Mouse (Mus musculus) yolk sac, embryonic 10.5 days (tissue): ENCODE measurements at regions not wholly inside any gene's neighbourhood (a gene's known extent, or its start where the extent isn't known, plus 50 kb on each side); places are given as distances from the start of the nearest gene placed in this dataset.
"Not testable (repeated sequence)": the region's sequence is repeated elsewhere in the genome, so short reads cannot be mapped to it uniquely, and the experiment has no call there.

Experiments
- DNase-seq: peaks from one replicate; pipeline ENCODE4 v3.0.0-alpha.2; 2017; ENCODE audit warnings: low spot score

- no peak for DNase-seq
Observed at GRCm38 (mm10) chr13:46026018-46026417, 61.2 kb upstream of the Atxn1 start.

DNA sequence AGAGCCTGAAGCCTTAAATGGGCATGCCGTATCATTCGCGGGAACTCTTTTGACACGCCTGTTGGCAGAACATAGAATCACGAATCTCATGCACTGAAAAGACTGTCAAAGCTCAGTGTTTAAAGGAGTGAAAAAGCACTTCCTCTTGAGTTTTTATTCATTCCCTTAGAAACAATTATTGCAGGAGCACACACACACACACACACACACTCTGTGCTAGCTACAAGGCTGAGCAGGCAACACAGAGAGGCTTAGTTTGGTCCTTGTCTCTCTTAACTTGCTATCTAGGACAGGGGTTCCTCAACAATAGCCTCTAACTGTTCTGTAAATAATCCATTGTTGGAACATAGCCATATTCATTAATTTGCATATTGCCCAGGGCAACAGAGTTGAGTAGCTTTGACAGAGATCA lies 58.8 kb upstream of the Atxn1 start:
- no peak for DNase-seq

DNA sequence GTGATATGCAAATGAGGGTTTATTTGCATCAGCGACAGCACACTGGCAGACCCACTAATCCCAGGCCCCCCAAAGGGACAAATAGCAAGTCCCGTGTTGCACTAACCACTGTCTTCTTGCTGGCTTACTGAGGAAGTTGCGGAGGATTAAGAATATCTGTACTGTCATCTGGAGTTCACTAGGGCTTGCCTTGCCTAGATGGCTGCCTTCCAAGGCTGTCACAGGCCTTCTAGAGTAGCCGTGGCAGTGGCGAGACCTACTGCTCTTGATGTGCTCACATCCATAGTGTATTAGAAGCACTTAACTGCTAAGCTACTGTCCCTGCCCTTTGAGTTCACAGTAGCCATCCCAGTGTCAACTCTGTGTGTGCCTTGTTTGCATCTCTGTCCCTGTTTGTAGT lies 58.4 kb upstream of the Atxn1 start:
- DNase-seq, result no peak

GRCm38 (mm10) chr13:46020945-46021835 lies 56.4 kb upstream of the Atxn1 start:
- no peak for DNase-seq

DNA sequence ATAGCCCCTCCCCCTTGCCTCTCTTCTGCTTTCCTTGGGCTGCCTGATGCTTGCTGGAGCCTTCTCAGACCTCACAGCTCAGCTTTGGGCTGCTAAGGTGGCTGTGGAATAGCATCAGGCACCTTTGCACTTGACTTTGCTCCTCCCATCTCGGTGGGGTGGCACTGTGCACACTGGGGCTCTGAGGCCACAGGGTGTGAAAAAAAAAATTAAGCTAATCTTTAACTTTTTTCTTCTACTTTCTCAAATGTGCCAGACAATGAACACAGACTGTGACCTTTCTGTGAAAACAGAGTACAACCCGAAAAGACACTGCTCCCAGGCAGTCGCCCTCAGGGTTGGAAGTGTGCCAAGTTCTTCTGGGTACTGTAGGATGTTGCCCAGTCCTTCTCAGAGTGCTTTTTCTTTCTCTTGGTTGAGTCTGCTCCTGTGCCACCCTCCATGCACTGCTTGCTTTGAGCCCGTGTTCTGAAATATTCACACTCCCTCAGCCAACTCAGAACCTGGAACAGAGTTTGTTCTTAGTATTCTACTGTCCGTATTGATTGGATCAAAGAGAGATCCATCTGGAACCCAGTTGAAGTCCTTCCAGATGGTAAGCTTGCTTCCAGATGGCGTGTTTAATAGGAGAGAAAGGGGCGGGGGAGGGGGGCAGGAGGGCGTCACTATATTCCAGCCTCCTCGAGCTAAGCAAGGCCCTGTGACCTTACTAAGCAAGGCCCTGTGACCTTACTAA lies 54.8 kb upstream of the Atxn1 start:
- no peak for DNase-seq

DNA sequence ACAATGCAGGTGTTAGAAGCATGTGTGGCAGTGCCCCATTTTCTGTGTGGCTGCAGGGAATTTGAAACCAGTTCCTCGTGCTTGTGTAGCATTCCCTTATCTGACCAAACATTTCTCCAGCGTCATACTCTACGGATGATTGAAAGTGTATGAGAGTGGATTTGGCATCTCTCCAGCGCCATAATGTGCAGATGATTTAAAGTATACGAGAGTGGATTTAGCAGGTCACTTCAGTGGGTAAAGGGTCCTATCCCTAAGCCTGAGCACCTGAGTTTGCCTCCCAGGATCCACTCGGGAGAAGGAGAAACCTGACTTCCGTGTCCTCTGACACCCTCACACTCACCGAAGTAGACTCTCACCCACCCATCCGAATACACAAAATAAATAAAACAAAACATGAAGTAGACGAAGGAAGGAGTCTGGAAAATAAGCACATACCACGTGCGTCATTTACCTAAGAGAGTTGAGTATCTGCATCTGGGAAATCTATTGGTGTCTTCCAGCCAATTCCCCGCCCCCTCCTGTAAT lies 54.2 kb upstream of the Atxn1 start:
- no peak for DNase-seq

GRCm38 (mm10) chr13:46017742-46018141 lies 52.9 kb upstream of the Atxn1 start:
- no peak for DNase-seq

DNA sequence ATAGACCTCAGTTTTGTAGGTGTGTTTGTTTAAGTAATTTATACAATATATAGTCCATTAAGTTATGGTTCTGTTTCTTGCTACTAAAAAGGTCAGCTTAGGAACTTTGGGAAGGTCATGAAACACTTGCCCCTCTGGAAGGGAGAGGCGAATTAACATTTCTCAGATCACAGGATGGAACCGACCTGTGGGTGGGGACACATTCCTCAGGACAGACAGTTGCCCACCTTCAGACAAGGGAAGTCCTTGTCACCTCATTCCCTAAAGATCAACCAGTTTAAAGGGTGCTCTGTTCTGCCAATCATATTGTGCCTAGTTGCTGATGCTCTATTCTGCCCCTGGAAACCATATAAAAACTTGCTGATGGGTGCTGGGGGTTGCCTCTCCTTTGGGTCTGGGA lies 52.2 kb upstream of the Atxn1 start:
- DNase-seq, result not testable (repeated sequence)

DNA sequence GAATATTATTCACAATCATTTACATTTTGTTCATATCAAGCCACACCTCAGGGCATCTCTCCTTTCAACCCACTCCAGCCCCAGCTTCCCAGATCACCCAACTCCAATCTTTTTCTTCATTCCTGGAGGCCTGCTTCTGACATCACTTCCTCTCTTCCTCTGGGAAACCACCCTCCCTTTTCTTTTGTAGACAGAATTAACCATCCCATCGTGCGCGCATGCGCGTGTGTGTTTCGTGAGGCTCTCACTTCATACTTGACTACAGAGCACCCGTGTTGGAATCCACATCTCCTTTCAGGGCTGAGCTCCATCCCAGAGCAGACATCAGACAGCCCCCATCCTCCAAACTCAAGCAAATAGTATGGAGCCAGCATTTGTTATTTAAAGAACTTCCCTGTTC lies 50.4 kb upstream of the Atxn1 start:
- no peak for DNase-seq

DNA sequence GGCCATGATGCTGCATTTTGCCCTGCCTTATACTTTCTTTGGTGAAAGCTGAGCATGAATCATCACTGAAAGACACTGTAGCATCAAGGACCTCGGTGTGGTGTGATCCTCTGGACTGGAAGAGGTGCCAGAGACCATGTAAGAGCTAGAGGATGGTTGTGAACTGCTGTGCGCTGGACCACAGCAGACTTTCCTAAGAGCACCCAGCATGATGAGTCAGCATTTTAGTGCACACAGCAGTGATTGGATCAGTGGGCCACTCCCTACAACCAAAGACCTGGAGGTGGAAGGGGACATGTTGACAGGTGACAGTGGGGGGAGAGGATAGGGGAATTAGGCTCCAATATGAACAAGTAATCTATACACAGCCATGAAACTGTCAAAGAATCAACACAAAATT lies 49.8 kb upstream of the Atxn1 start:
- DNase-seq, result no peak
